Mouse (Mus musculus) stomach, postnatal 0 days (tissue): ENCODE data around the gene BC048562. TPM values are rescaled to one million over a fixed set of nuclear protein-coding genes. Genes with fewer than 3 reads are reported as not detected.

Experiments used
- ATAC-seq: fragments of 200-750 bp; cut with Nextera tagmentation; 2 replicates; pipeline ENCODE4 v1.8.0; 2017; ENCODE audit not compliant: low FRiP score, low TSS enrichment
- DNase-seq: peaks from one replicate; pipeline ENCODE4 v3.0.0-alpha.2; 2016; ENCODE audit warnings: low spot score
- H3K27ac ChIP-seq: fragments of 300-500 bp; sonication (generic); replicated peaks from 2 replicates; pipeline ENCODE4 v1.5.1; 2014; ENCODE audit warnings: mild to moderate bottlenecking, control low read depth
- H3K27me3 ChIP-seq: fragments of 300-500 bp; sonication (generic); 2 replicates; pipeline ENCODE4 v1.6.1; 2014; ENCODE audit warnings: low read length; ENCODE audit not compliant: control insufficient read depth, insufficient read depth
- H3K36me3 ChIP-seq: fragments of 300-500 bp; sonication (generic); 2 replicates; pipeline ENCODE4 v1.6.1; 2014; ENCODE audit warnings: low read length, mixed read lengths; ENCODE audit not compliant: control insufficient read depth, insufficient read depth
- H3K4me1 ChIP-seq: fragments of 300-500 bp; sonication (generic); replicated peaks from 2 replicates; pipeline ENCODE4 v1.6.1; 2014; ENCODE audit warnings: antibody characterized with exemption; ENCODE audit not compliant: control insufficient read depth, insufficient read depth
- H3K4me2 ChIP-seq: fragments of 300-500 bp; sonication (generic); replicated peaks from 2 replicates; pipeline ENCODE4 v1.6.1; 2014; ENCODE audit warnings: low read depth, mild to moderate bottlenecking, control low read depth, moderate library complexity
- H3K4me3 ChIP-seq: fragments of 300-500 bp; sonication (generic); 2 replicates; pipeline ENCODE4 v1.5.1; 2014; ENCODE audit warnings: low read depth, low read length, control low read depth
- H3K9ac ChIP-seq: fragments of 300-500 bp; sonication (generic); 2 replicates; pipeline ENCODE4 v1.6.1; 2014; ENCODE audit warnings: mild to moderate bottlenecking, low read length, control low read depth, mixed read lengths
- H3K9me3 ChIP-seq: fragments of 300-500 bp; sonication (generic); 2 replicates; pipeline ENCODE4 v1.6.1; 2016; ENCODE audit warnings: low read length; ENCODE audit not compliant: control insufficient read depth
- CTCF ChIP-seq: IDR thresholded peaks from 2 replicates; pipeline ENCODE4 v1.5.1; 2016; ENCODE audit warnings: antibody characterized with exemption, low read depth, mild to moderate bottlenecking, moderate library complexity
- EP300 ChIP-seq: optimal IDR thresholded peaks from 2 replicates; pipeline ENCODE3; 2016; ENCODE audit warnings: antibody characterized with exemption
- WGBS: fragments of 180-500 bp; shearing (Covaris S2); extraction: QIAGEN DNeasy Blood & Tissue Kit; methylation state at CpG from one replicate; pipeline ENCODE4 v1.1.7; 2014; 5-methylcytosine and 5-hydroxymethylcytosine counted together
- polyA plus RNA-seq: library from polyadenylated mRNA; unstranded; fragments of >200 nt; fragmentation: Nextera tagmentation; extraction: Ambion mirVana; gene quantifications from 2 replicates; pipeline ENCODE4 v1.2.1, GENCODE M21; 2015

Gene BC048562
- polyA plus RNA-seq = not detected in 2 replicates

DNA sequence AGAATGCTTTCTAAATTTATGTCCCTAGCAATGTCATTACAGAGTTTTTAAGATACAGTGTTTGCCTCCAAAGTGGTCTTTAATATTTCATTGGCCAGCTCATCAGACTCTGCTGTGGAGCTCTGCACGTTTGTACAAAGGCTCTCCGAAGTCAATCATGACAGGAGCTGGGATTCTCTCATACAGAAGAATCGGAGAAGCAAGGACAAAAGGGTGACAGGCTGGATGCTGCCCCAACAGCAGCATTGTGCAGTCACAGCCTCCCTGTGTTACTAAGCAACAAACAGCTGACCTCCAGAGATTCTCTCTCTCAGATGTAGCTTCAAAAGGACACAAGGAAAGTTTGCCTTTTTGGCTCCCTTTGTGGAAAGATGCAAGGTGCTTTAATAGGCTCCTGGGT lies at the start of gene BC048562:
BC048562 (plus strand) TSS at position 301 of the 400 bp plus-strand sequence.
- TF ChIP-seq EP300 (no peak), CTCF (no peak)
- H3K27me3 ChIP-seq = no peaks in the 10 kb centered on the region

DNA sequence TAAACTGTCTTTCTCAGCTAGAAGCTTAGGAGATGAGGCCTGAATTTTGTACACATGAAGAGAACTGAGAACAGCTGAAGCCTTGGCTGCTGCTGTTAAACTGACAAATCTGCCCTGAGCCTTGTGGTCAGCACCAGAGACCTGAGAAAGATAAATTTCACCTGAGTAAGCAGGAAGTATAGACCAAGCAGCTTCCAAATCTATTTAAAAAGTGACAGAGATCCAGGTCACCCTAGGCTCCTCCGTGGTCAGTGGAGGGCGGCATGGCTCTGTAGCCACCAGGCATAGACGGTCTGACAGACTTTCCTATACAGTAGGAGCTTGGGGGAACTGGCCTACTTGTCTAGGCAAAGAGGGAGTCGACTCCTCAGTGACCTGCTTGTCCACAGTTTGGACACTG lies 49.5 kb upstream of the BC048562 start:
- DNase-seq (no peak), ATAC-seq (no peak)
- Histone ChIP-seq H3K4me1 (no peaks in the 10 kb centered on the region), H3K36me3 (peaks cover 36% of the 10 kb centered on the region), H3K4me3 (no peak overlapping the region), H3K27me3 (no peaks in the 10 kb centered on the region), H3K4me2 (no peak overlapping the region), H3K9ac (no peak overlapping the region), H3K9me3 (no peaks in the 10 kb centered on the region), H3K27ac (no peak overlapping the region)
- TF ChIP-seq EP300 = no peak
- TF ChIP-seq CTCF = 0 out of 2 replicates have a peak, but pooled peaks have one; percentile 14
- 78% methylated on average over 4 of the region's 4 CpGs for WGBS

More for the DNA sequence above, at the start of gene BC048562:
- Histone ChIP-seq H3K9ac (no peak within 1 kb of the TSS), H3K9me3 (no peaks in the 10 kb centered on the region), H3K4me2 (no peak within 1 kb of the TSS), H3K36me3 (no peaks in the 10 kb centered on the region), H3K4me1 (no peaks in the 10 kb centered on the region), H3K27ac (no peak within 1 kb of the TSS), H3K4me3 (no peak within 1 kb of the TSS)
- WGBS = 63% methylated on average over 3 of the region's 3 CpGs
- ATAC-seq (no peak), DNase-seq (no peak)

DNA sequence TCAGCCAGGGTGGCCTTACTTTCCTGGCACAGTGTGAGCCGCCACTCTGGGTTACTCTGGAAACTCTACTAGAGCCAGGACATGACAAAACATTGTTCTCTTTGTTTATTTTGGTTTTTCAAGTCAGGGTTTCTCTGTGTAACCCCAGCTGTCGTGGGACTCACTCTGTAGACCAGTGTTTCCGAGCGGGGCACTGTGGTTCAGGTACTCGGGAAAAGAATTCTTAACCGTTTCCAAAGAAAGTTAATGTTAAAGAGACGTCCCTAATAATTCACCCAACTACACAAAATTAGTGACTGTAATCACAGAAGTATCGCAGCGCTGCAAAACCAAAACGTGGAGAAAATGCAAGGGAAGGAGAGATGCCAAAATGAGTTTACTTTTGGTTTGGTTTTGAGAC lies 47.7 kb upstream of the BC048562 start:
- TF ChIP-seq CTCF (no peak), EP300 (no peak)
- no peaks in the 10 kb centered on the region for H3K4me1 ChIP-seq
- H3K9ac ChIP-seq = no peak overlapping the region
- no peak overlapping the region for H3K27ac ChIP-seq
- H3K27me3 ChIP-seq = no peaks in the 10 kb centered on the region
- ATAC-seq (no peak), DNase-seq (no peak)
- 68% methylated on average over 10 of the region's 10 CpGs for WGBS
- H3K4me3 ChIP-seq = no peak overlapping the region
- H3K9me3 ChIP-seq = no peaks in the 10 kb centered on the region
- H3K36me3 ChIP-seq = peaks cover 31% of the 10 kb centered on the region
- H3K4me2 ChIP-seq = no peak overlapping the region

DNA sequence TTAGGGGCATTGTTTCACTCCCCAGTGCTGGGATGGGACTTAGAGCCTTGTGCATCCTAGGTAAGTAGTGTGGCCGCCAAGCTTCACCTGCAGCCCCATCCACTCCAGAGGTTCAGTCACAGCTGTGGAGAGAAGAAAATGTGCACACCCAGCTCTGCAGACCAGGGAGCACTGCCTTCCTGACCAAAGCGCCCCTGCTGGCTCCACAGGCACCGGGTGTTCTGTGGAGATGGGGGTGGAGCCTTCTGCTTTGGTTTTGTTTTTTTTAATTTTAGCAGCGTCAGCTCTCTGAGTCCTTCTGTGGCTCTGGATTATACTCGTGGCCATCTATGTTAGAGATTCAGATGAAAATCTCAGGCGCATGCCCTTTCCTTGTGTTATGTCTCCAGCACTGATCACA lies 47.1 kb upstream of the BC048562 start:
- peaks cover 28% of the 10 kb centered on the region for H3K36me3 ChIP-seq

DNA sequence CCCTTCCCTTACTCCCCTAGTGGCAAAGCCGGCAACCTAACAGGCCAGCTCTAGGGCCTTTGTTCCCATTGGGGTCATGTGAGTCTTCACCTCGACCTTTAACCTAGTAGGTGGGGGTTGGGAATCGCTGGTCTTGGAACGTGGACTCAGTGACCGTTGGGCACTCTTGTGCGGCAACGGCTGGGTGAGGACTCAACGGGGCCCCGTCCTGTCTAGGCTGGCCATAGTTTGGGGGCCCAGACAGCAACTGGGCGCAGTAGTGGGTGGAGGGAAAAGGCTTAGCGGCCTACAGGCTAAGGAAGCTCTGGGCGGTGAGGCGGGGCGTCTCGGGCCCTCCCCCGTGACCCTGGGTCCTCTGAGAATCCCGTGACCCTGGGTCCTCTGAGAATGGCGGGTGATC lies 43.6 kb upstream of the BC048562 start, which contains the start of gene 1700102P08Rik:
1700102P08Rik (plus strand) TSS at position 130 of the 400 bp plus-strand sequence.
- WGBS = 78% methylated on average over 18 of the region's 18 CpGs
- no peak for TF ChIP-seq CTCF
- TF ChIP-seq EP300 = no peak

More for the DNA sequence above, 47.1 kb upstream of the BC048562 start:
- no peak for ATAC-seq
- Histone ChIP-seq H3K27me3 (no peaks in the 10 kb centered on the region), H3K4me1 (no peaks in the 10 kb centered on the region), H3K4me3 (no peak overlapping the region), H3K4me2 (no peak overlapping the region), H3K9me3 (no peaks in the 10 kb centered on the region), H3K27ac (no peak overlapping the region), H3K9ac (no peak overlapping the region)
- WGBS = 71% methylated on average over 6 of the region's 6 CpGs
- no peak for TF ChIP-seq EP300
- TF ChIP-seq CTCF = peak; percentile 24; the same call in 1 of the 2 replicates
- no peak for DNase-seq

DNA sequence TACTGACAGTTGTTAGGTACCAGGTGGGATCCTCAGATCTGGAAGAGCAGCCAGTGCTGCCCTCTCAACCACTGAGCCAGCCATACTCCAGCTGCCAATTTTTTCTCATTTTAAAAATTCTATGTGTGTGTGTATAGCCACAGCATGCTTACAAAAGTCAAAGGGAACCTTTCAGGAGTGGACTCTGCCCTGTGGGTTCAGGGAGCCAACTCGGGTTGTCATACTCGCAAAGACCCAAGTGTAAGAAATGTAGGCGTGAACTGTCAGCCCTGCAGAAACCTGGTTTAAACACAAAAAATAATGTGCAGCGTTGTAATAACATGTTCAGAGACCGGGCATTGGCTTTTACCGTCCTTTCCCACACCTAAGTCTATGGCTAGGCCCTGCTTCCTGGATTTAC lies 42.1 kb upstream of the BC048562 start:
- Histone ChIP-seq H3K27me3 (no peaks in the 10 kb centered on the region), H3K4me3 (no peak overlapping the region), H3K9ac (no peak overlapping the region), H3K4me2 (no peak overlapping the region), H3K9me3 (no peaks in the 10 kb centered on the region), H3K27ac (no peak overlapping the region), H3K4me1 (no peaks in the 10 kb centered on the region), H3K36me3 (peaks cover 9% of the 10 kb centered on the region; the same call in 1 of the 2 replicates)
- DNase-seq = no peak
- no peak for ATAC-seq
- 88% methylated on average over 6 of the region's 6 CpGs for WGBS
- TF ChIP-seq EP300 = no peak
- no peak for TF ChIP-seq CTCF

More for the DNA sequence above, 43.6 kb upstream of the BC048562 start, which contains the start of gene 1700102P08Rik:
- Histone ChIP-seq H3K36me3 (peaks cover 17% of the 10 kb centered on the region; the same call in 1 of the 2 replicates), H3K9me3 (no peaks in the 10 kb centered on the region), H3K4me2 (no peak within 1 kb of the TSS), H3K27ac (no peak within 1 kb of the TSS), H3K4me1 (no peaks in the 10 kb centered on the region), H3K4me3 (no peak within 1 kb of the TSS), H3K27me3 (no peaks in the 10 kb centered on the region), H3K9ac (no peak within 1 kb of the TSS)
- DNase-seq (no peak), ATAC-seq (peak; percentile 46; the same call in 1 of the 2 replicates)
